Mouse (Mus musculus) liver, embryonic 11.5 days (tissue): ENCODE results near the gene Hnrnpc. TPM values are rescaled to one million over a fixed set of nuclear protein-coding genes. Genes with fewer than 3 reads are reported as not detected.
"Not testable (repeated sequence)": the region's sequence is repeated elsewhere in the genome, so short reads cannot be mapped to it uniquely, and the experiment has no call there.

Experiments
- ATAC-seq: fragments of 200-750 bp; cut with Nextera tagmentation; replicated peaks from 2 replicates; pipeline ENCODE4 v1.8.0; 2017; ENCODE audit warnings: moderate number of reproducible peaks, mild to moderate bottlenecking, moderate TSS enrichment, moderate library complexity; ENCODE audit not compliant: low FRiP score
- DNase-seq: peaks from one replicate; pipeline ENCODE4 v3.0.0-alpha.2; 2017; ENCODE audit warnings: low spot score
- H3K27ac ChIP-seq: fragments of 300-500 bp; sonication (generic); 2 replicates; pipeline ENCODE4 v1.5.1; 2014; ENCODE audit warnings: mild to moderate bottlenecking, low read depth, low read length, control low read depth
- H3K27me3 ChIP-seq: fragments of 300-500 bp; sonication (generic); replicated peaks from 2 replicates; pipeline ENCODE4 v1.6.1; 2014; ENCODE audit warnings: low read length, mixed read lengths; ENCODE audit not compliant: control insufficient read depth, insufficient read depth
- H3K36me3 ChIP-seq: fragments of 300-500 bp; sonication (generic); 2 replicates; pipeline ENCODE4 v1.6.1; 2014; ENCODE audit warnings: mild to moderate bottlenecking, low read length, moderate library complexity, mixed read lengths; ENCODE audit not compliant: control insufficient read depth, insufficient read depth
- H3K4me1 ChIP-seq: fragments of 300-500 bp; sonication (generic); replicated peaks from 2 replicates; pipeline ENCODE4 v1.6.1; 2014; ENCODE audit warnings: low read length, mixed read lengths; ENCODE audit not compliant: control insufficient read depth, insufficient read depth
- H3K4me2 ChIP-seq: fragments of 300-500 bp; sonication (generic); 2 replicates; pipeline ENCODE4 v1.6.1; 2014; ENCODE audit warnings: mild to moderate bottlenecking, control low read depth, moderate library complexity
- H3K4me3 ChIP-seq: fragments of 300-500 bp; sonication (generic); 2 replicates; pipeline ENCODE4 v1.5.1; 2014; ENCODE audit warnings: low read depth, low read length, control low read depth
- H3K9ac ChIP-seq: fragments of 300-500 bp; sonication (generic); 2 replicates; pipeline ENCODE4 v1.6.1; 2014; ENCODE audit warnings: low read depth, low read length, control low read depth
- H3K9me3 ChIP-seq: fragments of 300-500 bp; sonication (generic); 2 replicates; pipeline ENCODE4 v1.6.1; 2016; ENCODE audit warnings: low read length, inconsistent platforms, mixed read lengths; ENCODE audit not compliant: control insufficient read depth
- WGBS: fragments of 180-500 bp; shearing (Covaris S2); extraction: QIAGEN DNeasy Blood & Tissue Kit; methylation state at CpG from one replicate; pipeline ENCODE4 v1.1.7; 2014; 5-methylcytosine and 5-hydroxymethylcytosine counted together
- polyA plus RNA-seq: library from polyadenylated mRNA; unstranded; fragments of >200 nt; fragmentation: Nextera tagmentation; extraction: Ambion mirVana; gene quantifications from 2 replicates; pipeline ENCODE4 v1.2.1, GENCODE M21; 2014

Gene Hnrnpc
- polyA plus RNA-seq, 1 experiment from 2014 or later, result 698 TPM

DNA sequence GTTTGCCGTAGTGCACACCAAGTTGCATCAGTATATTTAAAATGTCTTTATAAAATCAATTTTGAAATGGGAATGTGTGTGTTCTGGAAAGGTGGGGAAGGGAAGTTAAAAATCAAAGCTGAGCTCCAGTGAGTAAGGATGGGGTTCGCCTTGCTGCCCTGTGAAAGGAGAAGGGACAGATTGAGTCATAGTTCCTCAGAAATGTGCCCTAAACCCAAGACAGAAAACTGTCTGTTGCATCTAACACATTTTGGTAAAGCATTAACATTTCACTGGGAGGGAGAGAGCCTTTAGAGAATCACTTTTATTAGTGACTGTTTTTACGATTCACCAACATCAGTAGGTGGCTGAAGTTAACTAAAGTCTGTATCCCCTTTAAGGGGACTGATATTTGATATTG is 5.4 kb downstream of the Hnrnpc start:
- 79% methylated on average over 3 of the region's 3 CpGs for WGBS

DNA sequence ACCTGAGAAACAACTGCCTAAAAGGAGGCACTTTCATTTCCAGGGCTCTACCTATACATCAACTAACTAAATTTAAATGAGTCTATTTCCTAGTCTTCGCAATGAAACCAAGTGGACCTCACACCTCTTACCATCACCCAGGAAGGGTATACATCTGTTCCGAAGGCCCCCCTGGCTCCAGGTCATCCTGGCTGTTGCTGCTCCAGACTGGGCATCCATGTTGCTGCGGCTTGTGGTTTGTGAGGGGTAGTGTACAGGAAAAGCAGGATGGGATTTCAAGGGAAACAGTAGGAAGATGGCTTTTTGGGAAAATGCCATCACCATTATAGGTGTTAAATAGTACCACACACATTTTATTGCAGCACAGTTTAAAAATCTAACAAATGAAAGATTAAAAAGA is 6.6 kb downstream of the Hnrnpc start:
- H3K27ac ChIP-seq, H3K4me2 ChIP-seq, H3K36me3 ChIP-seq, ATAC-seq, H3K4me3 ChIP-seq, H3K9ac ChIP-seq, H3K9me3 ChIP-seq, DNase-seq, H3K27me3 ChIP-seq: not testable (repeated sequence)
- peaks cover 17% of the 10 kb centered on the region for H3K4me1 ChIP-seq
- WGBS, result over 99% methylated on average over 3 of the region's 3 CpGs

More for the DNA sequence above, 5.4 kb downstream of the Hnrnpc start:
- not testable (repeated sequence) for H3K9me3 ChIP-seq, DNase-seq, H3K4me2 ChIP-seq, H3K36me3 ChIP-seq, H3K27me3 ChIP-seq, H3K27ac ChIP-seq, H3K4me3 ChIP-seq, H3K9ac ChIP-seq, ATAC-seq
- H3K4me1 ChIP-seq, result peaks cover 17% of the 10 kb centered on the region

DNA sequence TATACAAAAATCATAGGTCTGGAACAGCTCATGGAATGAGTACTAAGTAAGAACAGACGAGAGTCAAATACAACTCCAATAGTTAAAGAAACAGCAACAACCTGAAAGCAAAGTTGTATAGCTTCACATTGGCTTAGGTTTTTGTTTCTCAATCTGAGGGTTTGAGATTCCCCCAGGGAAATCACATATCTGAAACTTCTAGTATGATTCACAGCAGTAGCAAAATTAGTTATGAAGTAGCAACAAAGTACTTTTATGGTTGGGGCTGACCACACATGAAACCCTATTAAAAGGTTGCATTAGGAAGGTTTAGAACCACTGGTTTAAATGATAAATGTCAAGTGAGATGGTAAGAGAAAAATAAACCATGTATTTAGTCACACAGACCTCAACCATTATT is 9.3 kb downstream of the Hnrnpc start:
- ATAC-seq (no peak), DNase-seq (no peak)
- H3K4me3 ChIP-seq, result no peak overlapping the region
- H3K36me3 ChIP-seq, result peaks cover 16% of the 10 kb centered on the region; the same call in 1 of the 2 replicates
- H3K4me1 ChIP-seq, result peaks cover under 1% of the 10 kb centered on the region; the same call in 1 of the 2 replicates
- no peaks in the 10 kb centered on the region for H3K27me3 ChIP-seq
- H3K27ac ChIP-seq, result no peak overlapping the region
- 83% methylated on average over 1 of the region's 1 CpGs for WGBS
- no peak overlapping the region for H3K4me2 ChIP-seq
- H3K9ac ChIP-seq, result no peak overlapping the region
- H3K9me3 ChIP-seq, result no peaks in the 10 kb centered on the region

DNA sequence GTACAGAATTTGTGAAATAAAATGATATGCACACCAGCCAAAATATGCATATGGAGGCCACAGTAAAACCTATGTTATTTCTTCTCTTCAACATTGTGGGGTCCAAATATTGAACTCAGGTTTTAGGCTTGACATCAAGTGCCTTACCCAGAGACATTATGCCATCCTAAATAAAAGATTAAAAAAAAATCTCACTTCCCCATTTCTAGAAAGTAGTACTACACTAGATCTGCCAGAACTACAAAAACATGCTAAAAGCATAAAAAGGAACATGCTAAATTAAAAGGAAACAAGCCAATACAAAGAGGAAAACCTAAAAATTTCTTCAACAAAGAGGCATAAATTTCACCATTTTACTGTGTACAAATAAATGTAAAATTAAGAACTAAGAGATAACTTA is 20.7 kb downstream of the Hnrnpc start:
- DNase-seq, result no peak
- Histone ChIP-seq H3K27ac (no peak overlapping the region), H3K4me2 (no peak overlapping the region), H3K27me3 (no peaks in the 10 kb centered on the region), H3K4me1 (no peaks in the 10 kb centered on the region), H3K9me3 (no peaks in the 10 kb centered on the region), H3K36me3 (peaks cover 31% of the 10 kb centered on the region), H3K9ac (no peak overlapping the region), H3K4me3 (no peak overlapping the region)
- ATAC-seq, result no peak

DNA sequence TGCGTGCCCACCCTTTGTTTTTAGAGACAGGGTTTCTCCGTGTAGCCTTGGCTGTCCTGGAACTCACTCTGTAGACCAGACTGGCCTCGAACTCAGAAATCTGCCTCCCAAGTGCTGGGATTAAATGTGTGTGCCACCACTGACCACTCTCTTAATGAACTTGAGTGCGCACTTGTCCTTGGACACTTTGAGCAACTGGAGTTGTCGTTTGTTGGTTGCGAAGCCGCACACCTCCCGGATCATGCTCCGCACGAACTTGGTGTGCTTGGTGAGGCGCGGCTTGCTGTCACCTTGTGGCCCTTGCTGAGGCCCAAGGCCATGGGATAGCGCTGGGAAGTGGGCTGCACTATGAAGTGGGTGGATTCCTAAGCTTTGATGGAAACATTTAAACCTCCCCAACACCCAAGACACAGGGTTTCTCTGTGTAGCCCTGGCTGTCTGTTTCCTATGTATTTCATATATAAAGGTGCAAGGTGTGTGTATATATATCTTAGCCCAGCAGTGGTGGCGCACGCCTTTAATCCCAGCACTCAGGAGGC is 32.2 kb downstream of the Hnrnpc start:
- Histone ChIP-seq H3K27me3 (no peaks in the 10 kb centered on the region), H3K4me1 (no peaks in the 10 kb centered on the region), H3K4me2 (no peak overlapping the region), H3K36me3 (peaks cover 23% of the 10 kb centered on the region), H3K9me3 (no peaks in the 10 kb centered on the region), H3K9ac (no peak overlapping the region), H3K4me3 (no peak overlapping the region), H3K27ac (no peak overlapping the region)
- peak; percentile 26 for ATAC-seq
- DNase-seq, result no peak
- 87% methylated on average over 15 of the region's 15 CpGs for WGBS

DNA sequence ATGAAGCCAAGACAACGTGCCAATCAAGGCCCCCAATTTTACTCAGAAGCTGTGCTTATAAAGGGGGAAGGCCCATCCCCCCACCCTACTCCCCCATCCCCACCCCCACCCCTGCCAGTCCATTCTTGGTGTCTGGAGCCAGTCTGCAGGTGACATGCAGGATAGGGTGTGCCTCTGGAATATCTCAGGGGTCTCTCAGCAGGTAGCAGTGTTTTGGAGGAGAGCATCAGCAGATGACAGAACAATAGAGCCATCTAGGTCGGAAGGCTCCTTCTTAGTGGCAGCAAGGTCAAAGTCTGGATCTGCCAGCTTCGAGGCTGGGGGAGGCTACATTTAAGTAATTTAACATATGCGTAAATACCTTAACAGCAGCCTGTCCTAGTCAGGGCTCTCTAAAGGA is 37.7 kb downstream of the Hnrnpc start:
- Histone ChIP-seq H3K27me3 (no peaks in the 10 kb centered on the region), H3K4me2 (no peak overlapping the region), H3K4me1 (no peaks in the 10 kb centered on the region), H3K27ac (no peak overlapping the region), H3K36me3 (0 out of 2 replicates have a peak, but pooled peaks cover under 1% of the 10 kb centered on the region), H3K9ac (no peak overlapping the region), H3K4me3 (no peak overlapping the region), H3K9me3 (no peaks in the 10 kb centered on the region)
- DNase-seq (no peak), ATAC-seq (no peak)
- WGBS, result 55% methylated on average over 4 of the region's 4 CpGs

DNA sequence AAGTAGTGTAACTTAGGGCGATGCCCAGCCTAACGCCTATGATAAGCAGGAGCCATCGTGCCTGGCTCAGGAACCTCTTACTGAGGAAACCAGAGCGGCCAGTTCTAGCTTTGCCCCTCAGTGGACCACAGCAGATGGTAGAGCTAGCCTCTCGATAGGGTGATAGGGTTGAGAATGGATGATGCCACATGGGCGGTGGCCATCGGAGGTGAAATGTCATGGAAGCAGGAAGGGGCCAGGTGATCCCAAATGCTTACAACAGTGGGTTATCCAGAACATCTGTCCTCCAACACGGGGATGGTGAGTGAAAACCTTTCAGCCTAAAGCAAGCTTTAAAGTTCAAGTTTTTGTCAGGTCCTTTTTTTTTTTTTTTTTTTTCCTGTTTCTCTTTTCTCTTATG is 42.0 kb downstream of the Hnrnpc start:
- no peaks in the 10 kb centered on the region for H3K27me3 ChIP-seq
- H3K4me2 ChIP-seq, result no peak overlapping the region
- H3K27ac ChIP-seq, result no peak overlapping the region
- ATAC-seq, result no peak
- DNase-seq, result no peak
- H3K4me3 ChIP-seq, result no peak overlapping the region
- H3K9me3 ChIP-seq, result no peaks in the 10 kb centered on the region
- no peak overlapping the region for H3K9ac ChIP-seq
- WGBS, result 75% methylated on average over 8 of the region's 8 CpGs
- H3K36me3 ChIP-seq, result no peaks in the 10 kb centered on the region
- no peaks in the 10 kb centered on the region for H3K4me1 ChIP-seq

DNA sequence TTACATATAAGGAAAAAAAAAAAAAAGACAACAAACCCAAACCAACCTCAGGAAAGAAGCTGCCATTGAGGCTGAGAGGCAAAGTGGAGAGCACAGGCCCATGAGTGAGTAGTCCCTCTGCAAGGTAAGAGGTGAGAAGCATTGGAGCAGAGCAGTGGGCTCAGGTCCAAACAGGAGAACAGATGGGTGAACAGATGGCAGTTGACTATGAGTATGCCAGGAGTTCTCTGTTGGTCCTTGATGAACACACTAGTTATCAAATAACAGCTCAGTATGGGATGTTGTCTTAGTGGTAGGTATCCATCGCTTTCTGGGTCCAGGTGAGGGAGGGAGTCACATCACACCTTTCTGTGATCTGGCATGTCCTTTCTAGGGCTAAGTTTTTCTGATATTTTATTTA is 43.0 kb downstream of the Hnrnpc start:
- 70% methylated on average over 1 of the region's 1 CpGs for WGBS
- Histone ChIP-seq H3K27me3 (no peaks in the 10 kb centered on the region), H3K27ac (no peak overlapping the region), H3K4me3 (no peak overlapping the region), H3K4me2 (no peak overlapping the region), H3K4me1 (no peaks in the 10 kb centered on the region), H3K9ac (no peak overlapping the region), H3K36me3 (no peaks in the 10 kb centered on the region), H3K9me3 (no peaks in the 10 kb centered on the region)
- ATAC-seq (no peak), DNase-seq (no peak)

DNA sequence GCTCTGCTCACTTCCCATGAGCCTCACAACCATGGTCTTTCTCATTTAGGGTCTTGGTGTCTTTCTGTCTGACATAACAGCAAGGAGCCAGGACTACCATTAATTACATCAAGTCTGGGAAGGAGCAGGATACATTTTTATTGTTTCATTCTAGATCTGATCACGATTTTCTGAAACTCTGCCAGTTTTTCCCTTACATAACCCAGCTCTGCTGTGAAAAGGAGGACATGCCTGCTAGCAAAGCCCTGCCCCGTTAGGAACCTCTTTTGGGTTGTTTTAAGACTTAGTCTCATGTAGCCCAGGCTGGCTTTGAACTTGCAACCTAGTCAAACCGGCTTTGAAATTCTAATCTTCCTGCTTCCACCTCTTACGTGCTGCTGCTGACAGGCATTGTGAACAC is 43.8 kb downstream of the Hnrnpc start:
- no peak for ATAC-seq
- H3K4me1 ChIP-seq, result no peaks in the 10 kb centered on the region
- H3K36me3 ChIP-seq, result no peaks in the 10 kb centered on the region
- DNase-seq, result no peak
- no peaks in the 10 kb centered on the region for H3K27me3 ChIP-seq
- no peak overlapping the region for H3K9ac ChIP-seq
- no peaks in the 10 kb centered on the region for H3K9me3 ChIP-seq
- H3K4me3 ChIP-seq, result no peak overlapping the region
- H3K4me2 ChIP-seq, result no peak overlapping the region
- 61% methylated on average over 4 of the region's 4 CpGs for WGBS
- no peak overlapping the region for H3K27ac ChIP-seq
